Mouse (Mus musculus) heart, embryonic 11.5 days (tissue): Measurements from ENCODE around the gene Olfr113. TPM values are rescaled to one million over a fixed set of nuclear protein-coding genes. Genes with fewer than 3 reads are reported as not detected.
"Not testable (repeated sequence)": the region's sequence is repeated elsewhere in the genome, so short reads cannot be mapped to it uniquely, and the experiment has no call there.

Experiments
- ATAC-seq: fragments of 200-750 bp; cut with Nextera tagmentation; replicated peaks from 2 replicates; pipeline ENCODE4 v1.8.0; 2017; ENCODE audit warnings: moderate library complexity; ENCODE audit not compliant: insufficient number of reproducible peaks, low FRiP score, low TSS enrichment
- H3K27ac ChIP-seq: fragments of 300-500 bp; sonication (generic); 2 replicates; pipeline ENCODE4 v1.5.1; 2014; ENCODE audit warnings: mild to moderate bottlenecking, low read depth, low read length
- H3K27me3 ChIP-seq: fragments of 300-500 bp; sonication (generic); 2 replicates; pipeline ENCODE4 v1.6.1; 2014; ENCODE audit warnings: mild to moderate bottlenecking, low read length, mixed read lengths; ENCODE audit not compliant: control insufficient read depth, insufficient read depth
- H3K36me3 ChIP-seq: fragments of 300-500 bp; sonication (generic); 2 replicates; pipeline ENCODE4 v1.6.1; 2014; ENCODE audit warnings: mild to moderate bottlenecking, low read length, moderate library complexity, mixed read lengths; ENCODE audit not compliant: control insufficient read depth, insufficient read depth
- H3K4me1 ChIP-seq: fragments of 300-500 bp; sonication (generic); 2 replicates; pipeline ENCODE4 v1.6.1; 2014; ENCODE audit warnings: low read length; ENCODE audit not compliant: control insufficient read depth, insufficient read depth
- H3K4me2 ChIP-seq: fragments of 300-500 bp; sonication (generic); 2 replicates; pipeline ENCODE4 v1.6.1; 2014; ENCODE audit warnings: mild to moderate bottlenecking, moderate library complexity
- H3K4me3 ChIP-seq: fragments of 300-500 bp; sonication (generic); 2 replicates; pipeline ENCODE4 v1.5.1; 2014; ENCODE audit warnings: low read depth, low read length
- H3K9ac ChIP-seq: fragments of 300-500 bp; sonication (generic); 2 replicates; pipeline ENCODE4 v1.6.1; 2014; ENCODE audit warnings: mild to moderate bottlenecking, low read depth, low read length, moderate library complexity
- H3K9me3 ChIP-seq: fragments of 300-500 bp; sonication (generic); replicated peaks from 2 replicates; pipeline ENCODE4 v1.6.1; 2016; ENCODE audit warnings: low read length; ENCODE audit not compliant: control insufficient read depth
- WGBS: fragments of 180-500 bp; shearing (Covaris S2); extraction: QIAGEN DNeasy Blood & Tissue Kit; methylation state at CpG from one replicate; pipeline ENCODE4 v1.1.7; 2014; ENCODE audit not compliant: insufficient replicate concordance; 5-methylcytosine and 5-hydroxymethylcytosine counted together
- polyA plus RNA-seq: library from polyadenylated mRNA; unstranded; fragments of >200 nt; fragmentation: Nextera tagmentation; extraction: Ambion mirVana; gene quantifications from 2 replicates; pipeline ENCODE4 v1.2.1, GENCODE M21; 2014

The Olfr113 gene
- polyA plus RNA-seq, 1 experiment from 2014 or later = not detected

DNA sequence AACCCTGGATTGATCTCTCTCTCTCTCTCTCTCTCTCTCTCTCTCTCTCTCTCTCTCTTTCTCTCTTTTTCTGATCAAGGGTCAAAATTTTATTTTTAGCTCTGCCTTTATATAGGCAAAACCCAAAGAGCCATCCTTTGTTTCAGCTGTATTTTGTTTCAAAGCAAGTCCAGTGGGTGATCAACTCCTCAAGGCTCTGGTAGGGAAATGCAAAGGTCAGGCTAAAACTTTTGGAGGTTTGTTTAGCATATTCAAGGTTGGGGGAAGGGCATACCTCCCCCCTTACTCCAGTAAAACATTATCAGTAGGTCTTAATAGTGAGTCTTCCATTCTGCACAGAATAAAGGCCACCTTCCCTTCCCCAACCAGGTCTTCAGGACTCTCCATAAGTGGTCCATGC lies 42.3 kb downstream of the Olfr113 start:
- Histone ChIP-seq H3K4me3 (no peak overlapping the region), H3K27ac (no peak overlapping the region), H3K36me3 (no peaks in the 10 kb centered on the region), H3K4me2 (no peak overlapping the region), H3K27me3 (no peaks in the 10 kb centered on the region), H3K9ac (no peak overlapping the region), H3K4me1 (no peaks in the 10 kb centered on the region), H3K9me3 (no peaks in the 10 kb centered on the region)
- ATAC-seq = no peak

GRCm38 (mm10) chr17:37525427-37525826 lies 52.0 kb downstream of the Olfr113 start:
- H3K27me3 ChIP-seq, H3K9ac ChIP-seq, H3K36me3 ChIP-seq, H3K4me2 ChIP-seq, H3K4me3 ChIP-seq, H3K27ac ChIP-seq, H3K9me3 ChIP-seq, H3K4me1 ChIP-seq, ATAC-seq: not testable (repeated sequence)
- 45% methylated on average over 1 of the region's 1 CpGs for WGBS

- H3K4me1 ChIP-seq, H3K9me3 ChIP-seq, ATAC-seq, H3K4me2 ChIP-seq, H3K27me3 ChIP-seq, H3K36me3 ChIP-seq, H3K9ac ChIP-seq, H3K4me3 ChIP-seq, H3K27ac ChIP-seq: not testable (repeated sequence)
Observed at GRCm38 (mm10) chr17:37524612-37525011, 52.9 kb downstream of the Olfr113 start.

Other genes with a start within 250 kb of the Olfr113 start
- not detected in 2 replicates for gene Olfr103, start 238.0 kb downstream of the Olfr113 start, polyA plus RNA-seq
- gene Olfr104-ps, start 218.1 kb downstream of the Olfr113 start, polyA plus RNA-seq = not detected in 2 replicates
- not detected in 2 replicates for gene Olfr105-ps, start 198.6 kb downstream of the Olfr113 start, polyA plus RNA-seq
- not detected in 2 replicates for gene Olfr106-ps, start 187.3 kb downstream of the Olfr113 start, polyA plus RNA-seq
- not detected in 2 replicates for gene Olfr107, start 178.4 kb downstream of the Olfr113 start, polyA plus RNA-seq
- gene Olfr108, start 132.2 kb downstream of the Olfr113 start, polyA plus RNA-seq = not detected in 2 replicates
- gene Olfr109, start 118.7 kb downstream of the Olfr113 start, polyA plus RNA-seq = not detected in 2 replicates
- not detected in 2 replicates for gene H2-M2, start 94.1 kb downstream of the Olfr113 start, polyA plus RNA-seq
- gene Olfr110, start 85.2 kb downstream of the Olfr113 start, polyA plus RNA-seq = not detected in 2 replicates
- gene Olfr111, start 69.6 kb downstream of the Olfr113 start, polyA plus RNA-seq = not detected in 2 replicates
- gene Olfr112, start 8.2 kb downstream of the Olfr113 start, polyA plus RNA-seq = not detected in 2 replicates
- not detected in 2 replicates for gene Olfr114, start 15.1 kb upstream of the Olfr113 start, polyA plus RNA-seq
- not detected in 2 replicates for gene Olfr115, start 49.4 kb upstream of the Olfr113 start, polyA plus RNA-seq
- gene Olfr116, start 49.5 kb upstream of the Olfr113 start, polyA plus RNA-seq = not detected in 2 replicates
- not detected in 2 replicates for gene Olfr117, start 86.1 kb upstream of the Olfr113 start, polyA plus RNA-seq
- not detected in 2 replicates for gene Olfr118, start 89.3 kb upstream of the Olfr113 start, polyA plus RNA-seq
- not detected in 2 replicates for gene Olfr119, start 118.9 kb upstream of the Olfr113 start, polyA plus RNA-seq
- not detected in 2 replicates for gene Olfr120, start 144.1 kb upstream of the Olfr113 start, polyA plus RNA-seq
- not detected in 2 replicates for gene Olfr121, start 171.2 kb upstream of the Olfr113 start, polyA plus RNA-seq
- gene Olfr122, start 190.9 kb upstream of the Olfr113 start, polyA plus RNA-seq = not detected in 2 replicates
- gene Olfr123, start 215.9 kb upstream of the Olfr113 start, polyA plus RNA-seq = not detected in 2 replicates
- gene Olfr124, start 222.2 kb upstream of the Olfr113 start, polyA plus RNA-seq = not detected in 2 replicates